Mouse (Mus musculus) heart, embryonic 12.5 days (tissue): ENCODE measurements around the gene Zfp865. TPM values are rescaled to one million over a fixed set of nuclear protein-coding genes. Genes with fewer than 3 reads are reported as not detected.

Source experiments
- ATAC-seq: fragments of 200-750 bp; cut with Nextera tagmentation; 2 replicates; pipeline ENCODE4 v1.8.0; 2017; ENCODE audit warnings: moderate TSS enrichment, moderate library complexity; ENCODE audit not compliant: insufficient number of reproducible peaks, low FRiP score
- H3K27ac ChIP-seq: fragments of 300-500 bp; sonication (generic); 2 replicates; pipeline ENCODE4 v1.5.1; 2016; ENCODE audit warnings: mild to moderate bottlenecking, moderate library complexity; ENCODE audit not compliant: poor library complexity, severe bottlenecking
- H3K27me3 ChIP-seq: fragments of 300-500 bp; sonication (generic); replicated peaks from 2 replicates; pipeline ENCODE4 v1.6.1; 2016; ENCODE audit warnings: mild to moderate bottlenecking, moderate library complexity
- H3K36me3 ChIP-seq: fragments of 300-500 bp; sonication (generic); 2 replicates; pipeline ENCODE4 v1.6.1; 2016; ENCODE audit warnings: mild to moderate bottlenecking, moderate library complexity
- H3K4me1 ChIP-seq: fragments of 300-500 bp; sonication (generic); replicated peaks from 2 replicates; pipeline ENCODE4 v1.6.1; 2016; ENCODE audit warnings: mild to moderate bottlenecking
- H3K4me2 ChIP-seq: fragments of 300-500 bp; sonication (generic); 2 replicates; pipeline ENCODE4 v1.6.1; 2016; ENCODE audit warnings: mild to moderate bottlenecking, moderate library complexity
- H3K4me3 ChIP-seq: fragments of 300-500 bp; sonication (generic); 2 replicates; pipeline ENCODE4 v1.5.1; 2016; ENCODE audit warnings: mild to moderate bottlenecking
- H3K9ac ChIP-seq: fragments of 300-500 bp; sonication (generic); 2 replicates; pipeline ENCODE4 v1.6.1; 2016; ENCODE audit warnings: mild to moderate bottlenecking, moderate library complexity
- H3K9me3 ChIP-seq: fragments of 300-500 bp; sonication (generic); replicated peaks from 2 replicates; pipeline ENCODE4 v1.6.1; 2016; ENCODE audit warnings: mild to moderate bottlenecking, moderate library complexity
- WGBS: fragments of 180-500 bp; shearing (Covaris S2); methylation state at CpG from one replicate; pipeline ENCODE4 v1.1.7; 2016; 5-methylcytosine and 5-hydroxymethylcytosine counted together
- polyA plus RNA-seq: library from polyadenylated mRNA; unstranded; fragments of >200 nt; fragmentation: Nextera tagmentation; extraction: Ambion mirVana; gene quantifications from 2 replicates; pipeline ENCODE4 v1.2.1, GENCODE M21; 2016

Gene Zfp865
- polyA plus RNA-seq, 1 experiment from 2014 or later, result 5.1 TPM

- H3K4me1 ChIP-seq, result peaks cover 38% of the 10 kb centered on the region
- ATAC-seq, result no peak
- no peaks in the 10 kb centered on the region for H3K27me3 ChIP-seq
- 91% methylated on average over 18 of the region's 18 CpGs for WGBS
- H3K9ac ChIP-seq, result no peak overlapping the region
- peaks cover 49% of the 10 kb centered on the region for H3K36me3 ChIP-seq
- H3K4me2 ChIP-seq, result no peak overlapping the region
- H3K27ac ChIP-seq, result no peak overlapping the region
- H3K9me3 ChIP-seq, result no peaks in the 10 kb centered on the region
- no peak overlapping the region for H3K4me3 ChIP-seq
Measured at GRCm38 (mm10) chr7:5083325-5084105, 63.3 kb downstream of the Zfp865 start.

- Histone ChIP-seq H3K4me1 (peaks cover 38% of the 10 kb centered on the region), H3K27ac (no peak overlapping the region), H3K4me3 (no peak overlapping the region), H3K4me2 (no peak overlapping the region), H3K9me3 (no peaks in the 10 kb centered on the region), H3K9ac (no peak overlapping the region), H3K36me3 (peaks cover 58% of the 10 kb centered on the region), H3K27me3 (no peaks in the 10 kb centered on the region)
- ATAC-seq, result no peak
- 61% methylated on average over 1 of the region's 1 CpGs for WGBS
Measured at GRCm38 (mm10) chr7:5085512-5085911, 65.3 kb downstream of the Zfp865 start.

Other genes starting within 250 kb of the Zfp865 start
- not detected in 2 replicates for gene Fam71e2, start 249.1 kb upstream of the Zfp865 start, polyA plus RNA-seq
- gene Il11, start 237.5 kb upstream of the Zfp865 start, polyA plus RNA-seq, result 0.28 TPM in 1 of 2 replicates, not detected in the other
- gene Tmem190, start 237.4 kb upstream of the Zfp865 start, polyA plus RNA-seq, result not detected in 2 replicates
- gene Tmem238, start 230.7 kb upstream of the Zfp865 start, polyA plus RNA-seq, result 4.6 and 4.8 TPM in 2 replicates
- gene Rpl28, start 227.5 kb upstream of the Zfp865 start, polyA plus RNA-seq, result 279 and 284 TPM in 2 replicates
- gene Ube2s, start 207.8 kb upstream of the Zfp865 start, polyA plus RNA-seq, result 344 and 363 TPM in 2 replicates
- 0.05 TPM in 1 of 2 replicates, not detected in the other for gene Shisa7, start 175.7 kb upstream of the Zfp865 start, polyA plus RNA-seq
- 3.9 and 4.4 TPM in 2 replicates for gene Isoc2b, start 150.1 kb upstream of the Zfp865 start, polyA plus RNA-seq
- gene Isoc2a, start 143.2 kb upstream of the Zfp865 start, polyA plus RNA-seq, result 0.74 and 1.0 TPM in 2 replicates
- 0.27 and 0.30 TPM in 2 replicates for gene Gm36210, start 113.9 kb upstream of the Zfp865 start, polyA plus RNA-seq
- 2.6 and 2.9 TPM in 2 replicates for gene Zfp628, start 105.2 kb upstream of the Zfp865 start, polyA plus RNA-seq
- gene Nat14, start 98.3 kb upstream of the Zfp865 start, polyA plus RNA-seq, result 4.6 and 5.5 TPM in 2 replicates
- gene Ssc5d, start 94.6 kb upstream of the Zfp865 start, polyA plus RNA-seq, result 1.5 and 1.7 TPM in 2 replicates
- 2.1 and 2.6 TPM in 2 replicates for gene Sbk2, start 56.0 kb upstream of the Zfp865 start, polyA plus RNA-seq
- 0.08 and 0.17 TPM in 2 replicates for gene Sbk3, start 49.2 kb upstream of the Zfp865 start, polyA plus RNA-seq
- 26.0 and 29.3 TPM in 2 replicates for gene Zfp579, start 24.2 kb upstream of the Zfp865 start, polyA plus RNA-seq
- gene Zfp524, start 6.0 kb upstream of the Zfp865 start, polyA plus RNA-seq, result 9.8 and 10.4 TPM in 2 replicates
- 28.9 and 31.2 TPM in 2 replicates for gene Fiz1, start 5.7 kb upstream of the Zfp865 start, polyA plus RNA-seq
- not detected in 2 replicates for gene Gm44973, start 4.9 kb upstream of the Zfp865 start, polyA plus RNA-seq
- 1.5 and 1.7 TPM in 2 replicates for gene Ccdc106, start 177 bp downstream of the Zfp865 start, polyA plus RNA-seq
- not detected in 2 replicates for gene 4632433K11Rik, start 13.7 kb downstream of the Zfp865 start, polyA plus RNA-seq
- 3.6 and 4.9 TPM in 2 replicates for gene Zfp784, start 18.1 kb downstream of the Zfp865 start, polyA plus RNA-seq
- gene Zfp580, start 31.2 kb downstream of the Zfp865 start, polyA plus RNA-seq, result 16.6 and 17.7 TPM in 2 replicates
- 81.7 and 83.9 TPM in 2 replicates for gene U2af2, start 41.8 kb downstream of the Zfp865 start, polyA plus RNA-seq
- 52.1 TPM in 2 replicates for gene Epn1, start 59.9 kb downstream of the Zfp865 start, polyA plus RNA-seq
- gene Rfpl4, start 96.6 kb downstream of the Zfp865 start, polyA plus RNA-seq, result not detected in 2 replicates
- 0.96 and 2.2 TPM in 2 replicates for gene Rasl2-9, start 105.6 kb downstream of the Zfp865 start, polyA plus RNA-seq
- not detected in 2 replicates for gene Vmn1r55, start 129.3 kb downstream of the Zfp865 start, polyA plus RNA-seq
- not detected in 2 replicates for gene Vmn1r56, start 176.4 kb downstream of the Zfp865 start, polyA plus RNA-seq
- gene Vmn1r57, start 198.1 kb downstream of the Zfp865 start, polyA plus RNA-seq, result not detected in 2 replicates